Mouse (Mus musculus) myocyte (in vitro differentiated cells): ENCODE results near the gene Aatf.

ENCODE experiments used
- E2F4 ChIP-seq: IDR thresholded peaks from one replicate; pipeline ENCODE4 v1.6.1; 2011; ENCODE audit warnings: mild to moderate bottlenecking, control low read depth, moderate library complexity; ENCODE audit not compliant: insufficient read depth
- POLR2A ChIP-seq: IDR thresholded peaks from one replicate; pipeline ENCODE4 v1.6.1; 2011; ENCODE audit warnings: low read depth, mild to moderate bottlenecking, control low read depth, moderate library complexity; ENCODE audit not compliant: insufficient read length
- USF1 ChIP-seq: IDR thresholded peaks from one replicate; pipeline ENCODE4 v1.6.1; 2011; ENCODE audit warnings: low read depth, mild to moderate bottlenecking, control low read depth, moderate library complexity

DNA sequence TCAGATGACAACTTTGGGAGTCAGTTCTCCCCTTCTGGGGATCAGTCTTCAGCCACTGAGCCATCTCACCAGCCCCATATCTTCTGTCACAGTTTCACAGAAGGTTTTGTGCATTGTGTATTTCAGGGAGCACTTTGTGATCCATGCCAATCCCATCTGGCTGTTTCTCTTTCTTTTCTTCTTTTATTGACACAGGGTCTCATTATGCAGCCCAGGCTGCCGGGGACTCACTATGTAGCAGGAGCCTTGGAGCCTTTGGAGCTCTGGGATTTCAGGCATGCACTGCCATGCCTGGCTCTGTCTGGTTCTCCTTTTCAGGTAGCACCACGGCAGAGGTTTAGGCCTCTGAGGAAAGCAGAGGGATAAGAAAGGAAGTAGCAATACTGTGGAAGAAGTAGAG, 35.0 kb upstream of the Aatf start:
- TF ChIP-seq POLR2A (no peak), USF1 (no peak), E2F4 (no peak)
